Mouse (Mus musculus) ZHBTc4 (cell line): ENCODE data around the gene Pik3r5.
A peak's percentile ranks its signal among the peaks of the same experiment; 100 is the strongest.

ENCODE experiments used
- DNase-seq: peaks from one replicate; pipeline ENCODE4 v3.0.0-alpha.2; 2011; ENCODE audit warnings: low read depth, low spot score

Gene Pik3r5

DNA sequence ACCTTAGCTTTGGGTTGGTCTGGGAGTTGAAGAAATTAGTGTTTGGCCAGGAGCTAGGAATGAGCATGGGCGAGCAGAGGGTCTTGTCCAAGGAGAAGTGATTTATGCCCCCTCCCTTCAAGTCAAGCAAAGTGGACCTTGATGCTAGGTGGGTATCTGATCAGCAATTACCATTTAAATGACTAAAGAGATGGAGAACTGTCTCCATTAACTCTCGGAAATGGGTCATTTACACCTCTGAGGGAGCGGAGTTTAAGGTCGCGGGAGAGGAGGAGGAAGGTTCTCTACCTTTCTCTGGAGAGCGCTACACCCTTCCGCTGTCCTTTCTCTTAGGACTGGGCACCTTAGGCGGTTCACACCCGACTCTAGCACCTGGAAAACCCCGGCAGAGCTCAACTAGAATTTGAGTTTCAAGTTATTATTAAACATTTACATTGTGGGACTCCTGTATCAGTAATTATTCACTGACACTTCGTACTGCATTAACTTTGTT is 31.1 kb upstream of the Pik3r5 start, which contains the start of gene Ntn1:
TSS of gene Ntn1 (minus strand) at position 97 of the 493 bp plus-strand sequence.
- peak; percentile 81 for DNase-seq

DNA sequence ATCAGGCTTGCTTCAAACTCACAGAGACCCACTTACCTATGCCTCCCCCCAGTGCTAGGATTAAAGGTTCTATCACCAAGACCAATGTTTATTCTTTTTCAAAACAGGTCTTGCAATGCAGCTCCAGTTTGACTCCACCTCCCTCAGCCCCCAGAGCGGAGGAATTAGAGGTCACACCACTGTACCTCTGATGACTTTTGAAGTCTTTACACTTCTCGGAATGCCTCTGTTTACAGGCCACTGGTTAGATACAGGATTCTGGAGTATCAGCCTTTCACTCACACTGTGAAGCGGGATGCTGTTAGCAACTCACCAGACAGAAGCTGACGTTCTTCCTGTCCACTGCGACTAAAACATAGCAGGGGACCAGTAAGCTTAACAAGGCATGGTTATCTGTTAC is 30.5 kb upstream of the Pik3r5 start:
- peak; percentile 51 for DNase-seq

DNA sequence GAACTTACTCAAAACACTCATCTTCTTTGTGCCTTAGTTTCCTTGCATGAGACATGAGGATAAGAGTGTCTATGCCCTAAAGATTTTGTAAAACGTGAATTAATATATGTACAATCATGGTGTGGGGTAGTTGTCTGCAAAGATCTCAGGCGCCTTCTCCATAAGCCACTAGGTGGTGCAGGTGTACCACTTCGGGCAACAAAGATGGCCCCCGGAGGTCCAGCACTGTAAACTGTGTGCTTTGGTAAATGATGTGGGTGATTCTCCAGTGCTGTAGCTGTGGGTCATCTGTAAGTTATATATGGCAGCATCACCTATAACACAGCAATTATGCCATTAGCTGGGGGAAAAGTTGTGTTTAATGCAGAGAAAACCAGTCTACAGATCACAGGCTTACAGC is 27.7 kb upstream of the Pik3r5 start:
- peak; percentile 55 for DNase-seq

DNA sequence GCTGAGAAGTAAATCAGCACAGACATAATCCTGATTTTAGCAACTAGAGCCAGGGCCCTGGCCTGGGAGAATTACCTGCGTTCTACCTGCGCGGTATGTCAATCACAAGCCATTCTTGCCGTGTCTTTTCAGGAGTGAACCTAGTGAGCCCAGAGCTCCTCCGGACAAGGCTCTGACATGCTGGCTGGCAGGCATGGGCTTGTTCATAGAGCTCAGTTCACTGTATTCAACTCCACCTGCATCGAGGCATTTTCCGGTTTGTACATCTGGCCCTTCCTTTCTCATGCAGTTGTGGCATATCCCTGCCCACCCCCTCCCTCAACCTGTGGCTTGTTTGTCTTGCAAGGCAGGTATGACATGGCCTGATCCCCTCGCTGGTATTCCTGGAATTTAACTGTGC is 26.3 kb upstream of the Pik3r5 start:
- peak; percentile 54 for DNase-seq

DNA sequence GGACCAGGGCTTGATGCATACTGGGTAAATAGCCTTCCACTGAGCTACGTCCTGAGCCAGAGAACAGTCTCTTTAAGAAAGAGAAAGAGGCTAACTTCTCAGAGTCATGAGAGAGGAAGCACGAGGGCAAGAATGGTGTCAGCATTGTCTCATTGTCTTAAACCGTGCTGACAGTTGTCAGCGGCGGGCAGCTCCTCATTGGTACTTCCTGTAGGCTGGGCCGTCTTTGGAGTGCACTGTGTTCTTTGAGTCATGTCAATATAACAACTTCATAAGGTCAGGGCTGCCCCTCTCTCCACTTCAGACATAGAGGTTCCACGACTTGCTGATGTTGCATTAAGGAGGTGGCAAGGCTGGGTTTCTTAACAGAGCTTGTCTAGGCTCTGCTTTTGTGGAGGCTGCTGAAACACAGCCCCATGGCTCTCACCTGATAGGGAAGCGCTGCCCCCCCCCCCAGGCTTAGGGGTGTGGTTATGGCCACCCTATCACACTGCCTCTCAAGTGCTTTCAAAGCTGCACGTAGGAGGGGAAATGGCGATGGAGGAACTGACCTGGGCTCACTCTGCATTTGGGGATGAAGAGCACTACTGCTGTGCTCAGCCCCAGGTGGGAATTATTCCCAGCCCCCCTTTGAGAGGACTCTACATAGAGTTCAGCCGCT is 24.5 kb upstream of the Pik3r5 start:
- no peak for DNase-seq

DNA sequence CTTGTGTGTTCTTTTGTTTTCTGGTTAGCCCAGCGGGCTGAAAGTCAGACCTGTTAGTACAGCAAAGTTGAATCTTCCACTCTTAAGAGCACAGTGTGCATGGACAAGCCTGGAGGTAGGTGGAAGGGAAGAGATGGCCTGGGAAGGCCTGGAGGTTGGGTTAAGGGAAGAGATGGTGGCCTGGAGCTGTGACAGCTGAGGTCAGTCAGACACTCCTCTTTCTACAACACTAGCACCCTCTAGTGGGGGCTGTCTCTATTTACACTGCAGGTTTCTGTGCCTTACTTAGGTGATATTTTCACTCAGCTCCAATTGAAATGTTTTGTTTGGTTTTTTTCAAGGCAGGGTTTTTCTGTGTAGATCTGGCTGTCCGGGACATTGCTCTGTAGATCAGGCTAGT is 23.8 kb upstream of the Pik3r5 start:
- DNase-seq, result peak; percentile 85

DNA sequence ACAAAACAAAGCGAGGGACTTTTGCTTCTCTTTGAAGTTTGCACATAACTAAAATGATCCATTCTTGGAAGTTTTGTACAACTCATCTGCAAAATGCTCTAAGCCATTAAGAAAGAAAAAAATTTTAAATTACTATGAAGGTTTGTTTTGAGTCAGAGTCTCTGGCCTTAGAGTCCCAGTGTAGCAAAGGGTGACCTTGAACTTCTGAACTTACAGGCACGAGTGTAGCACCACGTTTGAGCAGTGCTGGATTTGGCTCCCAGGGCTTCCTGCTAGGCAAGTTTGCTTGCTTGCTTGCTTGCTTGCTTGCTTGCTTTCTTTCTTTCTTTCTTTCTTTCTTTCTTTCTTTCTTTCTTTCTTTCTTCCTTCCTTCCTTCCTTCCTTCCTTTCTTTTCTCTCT is 14.9 kb upstream of the Pik3r5 start:
- peak; percentile 42 for DNase-seq

DNA sequence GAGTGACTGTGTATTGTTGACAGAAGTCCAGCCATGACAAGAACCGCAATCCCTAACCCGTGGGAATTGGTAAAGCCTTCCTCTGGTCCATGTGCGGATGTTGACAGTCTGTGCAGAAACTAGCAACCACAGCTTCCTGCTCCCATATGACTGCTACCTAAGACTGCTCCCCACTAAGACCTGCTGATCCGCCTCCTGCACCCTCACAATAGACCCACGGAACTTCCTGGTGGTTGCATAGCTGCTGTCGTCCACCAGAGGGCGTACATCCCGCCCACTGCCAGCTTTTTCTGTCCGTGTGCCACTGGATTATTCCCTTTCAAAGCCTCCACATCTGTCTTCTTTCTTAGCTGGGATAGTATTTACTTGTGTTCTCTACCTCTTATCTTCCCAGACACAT is 14.1 kb upstream of the Pik3r5 start:
- peak; percentile 74 for DNase-seq

DNA sequence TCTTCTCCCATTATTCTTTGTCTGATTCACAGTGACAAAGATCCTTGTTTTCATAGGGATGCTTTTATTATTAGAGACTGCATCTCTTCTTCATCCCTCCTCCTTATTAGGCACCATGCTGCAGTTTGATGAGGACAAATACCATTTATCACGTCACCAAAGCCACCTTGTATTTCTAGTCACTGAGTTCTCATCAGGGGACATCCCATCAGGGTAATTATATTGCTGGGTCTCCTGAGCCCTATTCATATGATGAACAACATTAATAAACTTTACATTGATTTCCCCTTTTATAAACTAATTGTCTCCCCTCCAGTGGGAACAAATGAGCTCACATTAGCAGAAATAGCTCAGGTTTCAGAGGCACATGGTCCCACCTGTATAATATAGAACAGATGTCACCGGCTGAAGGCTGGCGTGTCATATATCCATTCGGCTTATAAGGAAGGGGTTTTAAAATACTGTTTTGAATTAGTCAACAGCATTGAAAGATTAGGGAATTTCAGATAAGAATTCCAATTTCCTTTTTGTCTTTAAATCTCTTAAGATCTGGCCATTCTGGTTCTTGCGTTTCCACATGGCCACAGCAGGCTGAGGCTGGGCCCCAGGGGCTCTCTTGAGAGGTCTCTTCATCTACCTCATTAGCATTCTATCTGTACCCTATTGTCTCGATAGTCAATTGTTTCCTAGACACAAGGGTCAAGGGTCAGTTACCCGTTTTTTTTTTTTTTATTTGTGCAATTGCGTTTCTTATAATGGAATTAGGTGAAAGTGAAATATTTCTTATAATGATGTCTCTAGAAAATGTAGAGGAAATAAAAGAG is 6.2 kb upstream of the Pik3r5 start:
- no peak for DNase-seq

DNA sequence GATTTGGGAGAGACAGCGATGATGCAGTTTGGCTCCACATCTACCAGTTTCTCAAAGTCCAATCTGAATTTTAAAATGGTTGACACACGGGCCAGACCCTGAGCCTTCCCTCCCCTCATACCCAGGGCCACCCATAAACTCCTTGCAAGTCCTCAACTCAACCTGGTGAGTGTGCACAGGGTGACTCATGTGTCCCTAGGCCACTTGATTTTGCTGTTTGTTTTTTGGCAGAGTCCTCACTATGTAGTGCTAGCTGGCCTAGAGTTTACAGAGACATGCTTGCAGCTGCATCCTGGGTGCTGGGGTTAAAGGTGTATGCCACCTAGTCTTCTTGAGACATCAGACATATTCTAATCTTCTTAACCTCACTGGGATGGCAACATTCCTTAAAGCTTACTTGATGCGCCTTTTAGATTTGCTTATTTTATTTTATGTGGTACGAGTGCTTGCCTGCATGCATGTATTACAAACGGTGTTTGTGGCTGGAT is 4.8 kb upstream of the Pik3r5 start:
- no peak for DNase-seq

DNA sequence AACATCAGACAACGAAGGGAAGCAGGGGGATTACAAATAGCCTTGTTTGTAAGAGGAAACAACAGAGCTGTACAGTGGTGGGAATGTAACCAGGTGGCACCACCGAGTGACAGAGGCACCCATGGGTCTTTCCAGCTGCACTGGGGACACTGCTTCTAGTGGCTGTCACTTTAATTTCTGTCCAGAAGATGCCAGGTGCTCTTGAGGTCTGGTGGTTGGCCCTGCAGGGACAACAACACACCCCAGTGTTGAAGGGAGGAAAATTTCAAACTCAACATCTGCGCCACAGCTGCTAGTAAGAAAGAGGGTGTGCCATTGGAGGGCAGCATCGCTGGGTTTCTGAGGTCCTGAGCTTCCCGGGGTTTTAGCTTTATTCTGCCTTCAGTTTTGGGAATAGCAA is 1.3 kb upstream of the Pik3r5 start:
- no peak for DNase-seq

DNA sequence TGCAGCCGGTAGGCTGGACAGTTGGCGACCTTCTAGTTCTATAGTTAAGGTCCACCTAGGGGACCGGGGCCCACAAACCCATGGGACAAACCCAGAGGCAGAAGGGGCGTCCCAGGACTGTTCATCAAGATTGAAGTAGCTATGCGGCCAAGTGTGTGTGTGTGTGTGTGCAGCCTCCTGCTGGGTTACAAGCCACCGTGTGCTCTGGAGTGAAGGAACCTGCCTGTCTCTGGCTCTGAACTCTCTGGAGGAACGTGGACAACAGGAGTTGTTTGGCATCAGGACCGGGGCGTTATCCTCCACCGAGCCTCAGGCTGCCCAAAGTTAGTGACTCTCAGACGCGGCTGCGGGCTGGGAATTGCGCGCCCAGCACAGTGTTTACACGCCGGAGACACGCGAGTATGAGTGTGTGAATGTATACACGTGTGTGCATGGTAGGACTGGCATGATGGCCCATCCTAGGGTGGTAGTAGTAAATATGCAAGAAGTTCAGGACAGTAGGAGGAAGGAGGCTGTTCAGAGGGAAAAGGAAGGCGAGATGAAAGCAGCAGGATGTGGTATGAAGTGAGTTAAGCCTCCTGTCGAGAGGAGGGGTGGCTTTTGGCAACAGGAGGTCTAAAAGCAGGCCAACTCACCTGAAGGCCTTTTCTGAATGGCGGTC is 570 bp downstream of the Pik3r5 start:
- DNase-seq, result no peak

DNA sequence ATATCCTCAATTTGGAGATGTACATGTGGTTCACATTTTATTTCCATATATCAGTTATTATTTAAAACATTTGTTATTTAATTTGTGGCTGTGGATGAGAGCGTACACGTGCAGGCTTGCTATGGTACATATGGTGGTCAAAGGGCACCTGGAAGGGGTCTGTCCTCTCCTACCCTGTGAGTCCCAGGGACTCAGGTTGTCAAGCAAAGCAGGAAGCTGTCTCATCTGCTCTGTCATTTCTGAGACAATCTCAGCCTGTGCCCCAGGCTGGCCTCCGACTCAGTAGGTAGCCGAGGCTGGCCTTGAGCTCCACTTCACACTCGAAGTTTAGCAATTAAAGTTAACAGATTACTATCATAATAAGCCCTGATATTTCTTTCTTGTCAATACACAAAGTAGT is 1.6 kb downstream of the Pik3r5 start:
- DNase-seq, result no peak

DNA sequence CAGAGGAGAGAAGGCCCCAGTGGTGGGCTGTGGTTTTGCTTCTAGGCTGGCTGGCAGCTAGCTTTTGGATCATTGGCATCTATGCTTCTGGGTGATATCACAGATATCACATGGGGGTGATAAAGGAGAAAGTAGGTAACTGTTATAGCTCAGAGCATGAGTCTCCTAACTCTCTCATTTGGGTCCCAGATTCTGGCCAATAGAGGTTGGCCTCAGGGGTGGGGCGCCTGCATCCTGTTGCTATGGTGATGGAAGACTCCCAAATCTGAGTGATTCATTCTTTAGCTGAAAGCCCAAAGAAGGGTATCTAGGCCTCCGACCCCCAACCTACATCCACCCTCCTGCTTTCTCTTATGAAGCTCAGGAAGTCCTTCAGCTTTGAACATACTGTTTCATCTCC is 2.8 kb downstream of the Pik3r5 start:
- no peak for DNase-seq

DNA sequence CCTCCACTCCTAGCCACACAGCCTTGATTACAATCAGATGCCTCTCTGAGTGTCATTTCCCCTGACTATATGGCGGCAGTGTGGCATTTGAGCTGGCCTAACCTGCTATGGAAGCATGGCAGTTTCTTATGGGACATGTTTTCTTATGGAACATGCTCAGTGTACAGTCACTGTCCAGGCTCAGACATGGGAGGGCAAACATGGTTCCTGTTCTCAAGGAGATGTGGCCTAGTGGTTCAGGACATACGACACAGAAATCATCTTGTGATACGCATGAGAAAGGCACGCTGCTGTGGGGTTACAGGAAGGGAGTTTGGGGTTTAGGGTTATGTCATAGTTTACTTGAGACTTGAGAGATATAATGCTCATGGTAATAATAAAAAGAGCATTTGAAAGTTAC is 3.7 kb downstream of the Pik3r5 start:
- no peak for DNase-seq

DNA sequence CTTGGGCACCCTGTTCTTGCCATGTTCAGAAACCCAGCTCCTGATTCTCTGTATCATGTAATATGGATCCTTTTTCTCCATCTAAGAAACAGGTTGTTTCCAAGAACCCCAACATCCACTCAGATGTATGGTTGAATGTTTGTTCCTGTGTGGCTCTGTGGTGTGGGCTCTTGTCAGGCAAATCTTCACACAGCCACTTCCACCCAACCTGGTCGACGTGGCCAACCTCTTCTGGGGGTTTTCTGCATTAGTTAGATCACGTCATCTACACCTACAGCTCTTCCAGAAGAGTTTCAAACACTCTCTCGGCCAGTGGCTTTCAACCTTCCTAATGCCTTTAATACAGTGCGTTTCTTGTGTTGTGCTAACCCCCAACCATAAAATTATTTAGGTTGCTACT is 4.5 kb downstream of the Pik3r5 start:
- DNase-seq, result no peak

DNA sequence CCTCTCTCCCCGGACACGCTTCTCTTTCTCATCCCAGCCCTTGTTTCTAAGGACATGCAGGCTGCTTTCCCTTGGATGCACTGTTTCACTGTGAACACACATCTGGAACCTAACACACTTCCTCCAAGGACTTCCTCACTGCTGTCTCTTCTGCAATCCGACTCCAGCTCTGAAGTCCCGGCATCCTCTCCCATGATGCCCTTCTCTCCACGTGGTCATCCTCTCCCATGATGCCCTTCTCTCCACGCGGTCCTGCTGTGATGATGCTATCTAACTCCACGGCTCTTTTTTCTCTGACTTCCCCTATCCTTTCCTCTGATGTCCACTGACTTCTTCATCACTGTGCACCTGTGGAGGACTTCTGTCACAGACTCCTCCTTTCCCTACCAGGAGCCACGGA is 8.2 kb downstream of the Pik3r5 start:
- DNase-seq, result no peak

DNA sequence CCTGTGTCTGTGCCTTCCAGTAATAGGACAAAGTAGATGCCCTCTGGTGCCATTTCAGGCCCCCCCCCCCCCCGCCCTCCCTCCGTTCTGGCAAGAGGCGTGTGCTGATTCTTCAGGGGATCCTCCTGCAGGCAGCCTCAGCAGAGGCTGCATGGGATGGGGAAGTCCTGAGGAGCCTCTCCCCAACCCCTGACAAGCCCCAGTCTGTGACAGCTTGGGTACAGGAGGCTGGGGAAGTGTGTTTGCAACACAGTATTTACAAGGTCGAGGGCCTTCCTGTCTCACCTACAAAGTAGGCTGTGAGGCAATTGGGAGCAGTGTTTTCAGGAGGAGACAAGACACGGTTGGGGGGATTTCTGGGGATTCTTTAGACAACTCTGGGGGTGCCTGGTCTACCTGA is 9.0 kb downstream of the Pik3r5 start:
- DNase-seq, result no peak

DNA sequence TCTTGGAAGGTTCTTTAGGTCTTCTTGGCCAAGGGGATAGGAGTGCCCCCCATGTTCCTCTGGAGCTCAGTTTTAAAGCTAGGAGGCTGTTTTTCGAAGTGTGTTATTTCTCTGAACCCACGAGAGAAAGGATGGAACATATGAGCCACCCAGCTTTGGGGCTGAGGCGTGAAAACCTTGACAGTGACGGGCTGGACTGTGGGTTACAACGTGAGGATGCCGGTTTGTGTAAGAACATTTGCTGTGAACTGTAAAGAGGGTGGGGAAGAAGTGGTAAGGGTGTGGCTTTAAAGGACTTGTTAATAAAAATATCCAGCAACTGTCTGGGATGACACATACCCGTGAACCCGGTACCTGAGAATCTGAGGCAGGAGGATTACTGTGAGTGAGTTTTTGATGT is 10.4 kb downstream of the Pik3r5 start:
- no peak for DNase-seq

DNA sequence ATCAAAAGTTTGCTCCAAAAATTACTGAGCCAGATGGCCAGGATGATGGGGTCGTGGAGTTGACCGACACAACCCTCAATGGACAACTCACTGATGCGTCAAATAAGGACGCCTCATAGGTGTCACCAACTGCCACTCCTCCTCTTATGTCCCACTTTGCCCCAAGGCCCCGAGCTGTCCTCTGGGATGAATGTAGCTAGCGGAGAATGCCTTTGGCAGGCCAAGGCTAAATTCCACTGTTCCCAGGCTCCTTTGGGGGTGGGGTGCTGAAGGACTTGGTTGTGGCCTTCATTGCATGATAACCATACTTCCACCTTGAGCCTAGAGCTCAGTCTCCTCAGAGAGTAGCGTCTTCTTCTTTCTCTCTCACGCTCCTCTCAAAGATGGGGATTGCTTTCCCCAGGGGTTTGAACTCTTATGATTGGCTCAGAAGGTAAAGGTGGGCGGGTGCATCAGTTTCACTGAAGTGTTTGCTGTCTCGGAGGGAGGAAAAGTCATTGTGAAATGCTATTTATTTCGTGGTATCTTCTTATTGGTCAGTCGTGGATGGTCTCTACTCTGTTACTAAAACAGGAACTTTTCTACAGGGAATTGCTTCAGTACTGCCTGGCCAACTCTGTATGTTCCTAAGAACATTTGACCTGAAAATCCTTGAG is 11.2 kb downstream of the Pik3r5 start:
- DNase-seq, result no peak

DNA sequence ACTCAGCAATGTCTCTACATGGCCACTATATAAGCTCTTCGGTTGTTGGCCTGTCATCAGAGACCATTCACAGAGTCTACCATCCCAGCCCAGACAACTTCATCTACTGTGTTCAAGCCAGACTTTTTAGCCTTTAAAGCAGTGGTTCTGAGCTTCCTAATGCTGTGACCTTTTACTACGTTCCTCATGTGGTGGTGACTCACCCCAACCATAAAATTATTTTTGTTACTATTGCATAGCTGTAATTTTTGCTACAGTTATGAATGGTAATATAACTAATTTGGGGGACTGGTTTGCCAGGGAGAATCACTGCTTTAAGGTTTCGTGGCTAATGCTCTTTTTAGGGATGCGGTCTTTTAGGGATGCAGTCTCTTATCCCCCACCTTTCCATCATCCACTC is 14.0 kb downstream of the Pik3r5 start:
- DNase-seq, result no peak

DNA sequence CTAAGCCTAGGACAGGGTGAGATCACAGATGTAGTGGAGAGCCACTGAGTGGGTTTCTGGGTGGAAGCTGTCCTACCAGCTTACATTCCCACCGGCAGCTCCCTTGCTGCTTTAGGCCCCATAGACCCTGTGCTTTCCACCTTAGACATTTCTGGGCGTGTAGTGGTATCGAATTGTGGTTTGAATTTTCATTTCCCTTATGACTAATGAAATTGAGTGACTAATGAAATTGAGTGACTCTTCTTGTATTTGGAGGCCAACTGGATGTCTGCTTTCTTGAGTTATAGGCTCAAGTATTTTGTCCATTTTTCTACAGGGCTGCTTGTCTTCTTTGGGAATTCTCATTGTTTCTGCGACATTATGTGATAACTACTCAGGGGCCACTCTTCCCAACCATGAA is 14.6 kb downstream of the Pik3r5 start:
- no peak for DNase-seq
